Mouse (Mus musculus): ENCODE data around the gene Myo19. TPM values are rescaled to one million over a fixed set of nuclear protein-coding genes. Genes with fewer than 3 reads are reported as not detected.

Myo19 gene
- polyA plus RNA-seq, 2 experiments from 2014 or later, result 2.3 to 3.2 TPM

- no peak for ATAC-seq
Observed at GRCm38 (mm10) chr11:84886767-84887511, 7.0 kb downstream of the Myo19 start.

GRCm38 (mm10) chr11:84888025-84888424 lies 8.1 kb downstream of the Myo19 start:
- no peak for ATAC-seq

GRCm38 (mm10) chr11:84889492-84889891 lies 9.5 kb downstream of the Myo19 start:
- ATAC-seq, result no peak

GRCm38 (mm10) chr11:84891705-84892104 lies 11.8 kb downstream of the Myo19 start:
- ATAC-seq, result no peak

GRCm38 (mm10) chr11:84893113-84893512 lies 13.2 kb downstream of the Myo19 start:
- no peak for ATAC-seq

- ATAC-seq, result no peak
Observed at GRCm38 (mm10) chr11:84904597-84905144, 24.7 kb downstream of the Myo19 start.

GRCm38 (mm10) chr11:84907081-84907480 lies 27.1 kb downstream of the Myo19 start:
- no peak for ATAC-seq

GRCm38 (mm10) chr11:84908480-84908879 lies 28.5 kb downstream of the Myo19 start:
- no peak for ATAC-seq

- ATAC-seq, result no peak
Observed at GRCm38 (mm10) chr11:84910411-84910810, 30.5 kb downstream of the Myo19 start.

GRCm38 (mm10) chr11:84914673-84915072 lies 34.7 kb downstream of the Myo19 start:
- ATAC-seq, result no peak

GRCm38 (mm10) chr11:84916053-84916702 lies 36.2 kb downstream of the Myo19 start, which contains the start of gene Znhit3:
Znhit3 (minus strand) TSS chr11:84916366.
- ATAC-seq, result peak; percentile 95

- no peak for ATAC-seq
Observed at GRCm38 (mm10) chr11:84916703-84917300, 36.9 kb downstream of the Myo19 start.

GRCm38 (mm10) chr11:84918425-84918824 lies 38.5 kb downstream of the Myo19 start:
- peak; percentile 27 for ATAC-seq

GRCm38 (mm10) chr11:84919276-84919675 lies 39.3 kb downstream of the Myo19 start:
- peak; percentile 22 for ATAC-seq

- no peak for ATAC-seq
Observed at GRCm38 (mm10) chr11:84919951-84920350, 40.0 kb downstream of the Myo19 start.

- ATAC-seq, result no peak
Observed at GRCm38 (mm10) chr11:84920981-84921380, 41.0 kb downstream of the Myo19 start.

- no peak for ATAC-seq
Observed at GRCm38 (mm10) chr11:84932261-84932660, 52.3 kb downstream of the Myo19 start.

- ATAC-seq, result no peak
Observed at GRCm38 (mm10) chr11:84939508-84940053, 59.6 kb downstream of the Myo19 start.

GRCm38 (mm10) chr11:84940140-84940539 lies 60.2 kb downstream of the Myo19 start:
- ATAC-seq, result no peak

- ATAC-seq, result no peak
Observed at GRCm38 (mm10) chr11:84943948-84944347, 64.0 kb downstream of the Myo19 start.

- ATAC-seq, result no peak
Observed at GRCm38 (mm10) chr11:84944639-84945435, 64.9 kb downstream of the Myo19 start.

- ATAC-seq, result no peak
Observed at GRCm38 (mm10) chr11:84945841-84946240, 65.9 kb downstream of the Myo19 start.
